Mouse (Mus musculus) lung, embryonic 14.5 days (tissue): ENCODE results near the gene Gm5431. TPM values are rescaled to one million over a fixed set of nuclear protein-coding genes. Genes with fewer than 3 reads are reported as not detected.

Experiments used
- ATAC-seq: fragments of 200-750 bp; cut with Nextera tagmentation; 2 replicates; pipeline ENCODE4 v1.8.0; 2017; ENCODE audit warnings: mild to moderate bottlenecking, moderate TSS enrichment, moderate library complexity; ENCODE audit not compliant: insufficient read depth
- DNase-seq: peaks from one replicate; pipeline ENCODE4 v3.0.0-alpha.2; 2015
- H3K27ac ChIP-seq: fragments of 300-500 bp; sonication (generic); 2 replicates; pipeline ENCODE4 v1.5.1; 2014; ENCODE audit warnings: low read depth, mild to moderate bottlenecking, moderate library complexity
- H3K27me3 ChIP-seq: fragments of 300-500 bp; sonication (generic); 2 replicates; pipeline ENCODE4 v1.6.1; 2014; ENCODE audit warnings: low read length, control low read depth; ENCODE audit not compliant: insufficient read depth
- H3K36me3 ChIP-seq: fragments of 300-500 bp; sonication (generic); 2 replicates; pipeline ENCODE4 v1.6.1; 2014; ENCODE audit warnings: control low read depth; ENCODE audit not compliant: insufficient read depth
- H3K4me1 ChIP-seq: fragments of 300-500 bp; sonication (generic); 2 replicates; pipeline ENCODE4 v1.6.1; 2014; ENCODE audit warnings: antibody characterized with exemption, control low read depth; ENCODE audit not compliant: insufficient read depth
- H3K4me2 ChIP-seq: fragments of 300-500 bp; sonication (generic); 2 replicates; pipeline ENCODE4 v1.6.1; 2014; ENCODE audit warnings: mild to moderate bottlenecking
- H3K4me3 ChIP-seq: fragments of 300-500 bp; sonication (generic); 2 replicates; pipeline ENCODE4 v1.5.1; 2014; ENCODE audit warnings: low read depth, low read length
- H3K9ac ChIP-seq: fragments of 300-500 bp; sonication (generic); 2 replicates; pipeline ENCODE4 v1.6.1; 2014
- H3K9me3 ChIP-seq: fragments of 300-500 bp; sonication (generic); 2 replicates; pipeline ENCODE4 v1.6.1; 2016; ENCODE audit warnings: low read depth, low read length, control low read depth
- CTCF ChIP-seq: IDR thresholded peaks from 2 replicates; pipeline ENCODE4 v1.5.1; 2016; ENCODE audit warnings: antibody characterized with exemption, low read depth
- WGBS: fragments of 180-500 bp; shearing (Covaris S2); extraction: QIAGEN DNeasy Blood & Tissue Kit; methylation state at CpG from one replicate; pipeline ENCODE4 v1.1.7; 2014; 5-methylcytosine and 5-hydroxymethylcytosine counted together
- polyA plus RNA-seq: library from polyadenylated mRNA; unstranded; fragments of >200 nt; fragmentation: Nextera tagmentation; extraction: Ambion mirVana; gene quantifications from 2 replicates; pipeline ENCODE4 v1.2.1, GENCODE M21; 2014

Gm5431 gene
- polyA plus RNA-seq, 1 experiment from 2014 or later, result 0.17 TPM

- no peak for TF ChIP-seq CTCF
- H3K36me3 ChIP-seq, result no peaks in the 10 kb centered on the region
- WGBS, result 29% methylated on average over 7 of the region's 7 CpGs
- ATAC-seq, result no peak
- no peak overlapping the region for H3K27ac ChIP-seq
- peak overlapping the region; percentile 46 for H3K4me3 ChIP-seq
- H3K9ac ChIP-seq, result peak overlapping the region; percentile 29; the same call in 1 of the 2 replicates
- H3K9me3 ChIP-seq, result no peaks in the 10 kb centered on the region
- no peaks in the 10 kb centered on the region for H3K27me3 ChIP-seq
- peak overlapping the region; percentile 73 for H3K4me2 ChIP-seq
- 0 out of 2 replicates have a peak, but pooled peaks cover 10% of the 10 kb centered on the region for H3K4me1 ChIP-seq
- DNase-seq, result peak; percentile 49
These were observed 32.5 kb downstream of the Gm5431 start for GRCm38 (mm10) chr11:48869380-48870110.

- ATAC-seq (no peak), DNase-seq (no peak)
- H3K4me3 ChIP-seq, result no peak overlapping the region
- no peak overlapping the region for H3K4me2 ChIP-seq
- H3K27ac ChIP-seq, result no peak overlapping the region
- H3K9ac ChIP-seq, result no peak overlapping the region
- H3K27me3 ChIP-seq, result no peaks in the 10 kb centered on the region
- H3K9me3 ChIP-seq, result no peaks in the 10 kb centered on the region
- 93% methylated on average over 9 of the region's 9 CpGs for WGBS
- 0 out of 2 replicates have a peak, but pooled peaks cover 6% of the 10 kb centered on the region for H3K4me1 ChIP-seq
- no peaks in the 10 kb centered on the region for H3K36me3 ChIP-seq
- TF ChIP-seq CTCF, result no peak
These were observed 35.5 kb downstream of the Gm5431 start for GRCm38 (mm10) chr11:48866481-48866880.

GRCm38 (mm10) chr11:48863808-48864207 lies 38.2 kb downstream of the Gm5431 start:
- Histone ChIP-seq H3K4me2 (no peak overlapping the region), H3K9ac (no peak overlapping the region), H3K4me3 (no peak overlapping the region), H3K36me3 (no peaks in the 10 kb centered on the region), H3K27ac (no peak overlapping the region), H3K4me1 (no peaks in the 10 kb centered on the region), H3K27me3 (no peaks in the 10 kb centered on the region), H3K9me3 (no peaks in the 10 kb centered on the region)
- ATAC-seq (no peak), DNase-seq (no peak)
- no peak for TF ChIP-seq CTCF
- 80% methylated on average over 3 of the region's 3 CpGs for WGBS

GRCm38 (mm10) chr11:48862784-48863319 lies 39.2 kb downstream of the Gm5431 start:
- ATAC-seq, result no peak
- Histone ChIP-seq H3K4me2 (no peak overlapping the region), H3K27ac (no peak overlapping the region), H3K27me3 (no peaks in the 10 kb centered on the region), H3K4me3 (no peak overlapping the region), H3K9ac (no peak overlapping the region), H3K36me3 (no peaks in the 10 kb centered on the region), H3K9me3 (no peaks in the 10 kb centered on the region), H3K4me1 (no peaks in the 10 kb centered on the region)
- WGBS, result 56% methylated on average over 1 of the region's 1 CpGs
- TF ChIP-seq CTCF, result no peak
- no peak for DNase-seq

GRCm38 (mm10) chr11:48859014-48859413 lies 43.0 kb downstream of the Gm5431 start:
- no peaks in the 10 kb centered on the region for H3K4me1 ChIP-seq
- no peaks in the 10 kb centered on the region for H3K27me3 ChIP-seq
- no peak for ATAC-seq
- peak; percentile 85 for TF ChIP-seq CTCF
- WGBS, result 0% methylated on average over 6 of the region's 6 CpGs
- H3K9ac ChIP-seq, result no peak overlapping the region
- peak overlapping the region; percentile 92 for H3K4me2 ChIP-seq
- H3K27ac ChIP-seq, result no peak overlapping the region
- no peaks in the 10 kb centered on the region for H3K9me3 ChIP-seq
- H3K4me3 ChIP-seq, result peak overlapping the region; percentile 47
- no peaks in the 10 kb centered on the region for H3K36me3 ChIP-seq
- peak; percentile 94 for DNase-seq

- no peaks in the 10 kb centered on the region for H3K27me3 ChIP-seq
- peak; percentile 48 for TF ChIP-seq CTCF
- H3K27ac ChIP-seq, result no peak overlapping the region
- no peaks in the 10 kb centered on the region for H3K9me3 ChIP-seq
- peak overlapping the region; percentile 47 for H3K4me3 ChIP-seq
- ATAC-seq (peak; percentile 67), DNase-seq (peak; percentile 95)
- H3K4me1 ChIP-seq, result no peaks in the 10 kb centered on the region
- under 1% methylated on average over 31 of the region's 31 CpGs for WGBS
- H3K4me2 ChIP-seq, result peak overlapping the region; percentile 92
- H3K36me3 ChIP-seq, result no peaks in the 10 kb centered on the region
- H3K9ac ChIP-seq, result peak overlapping the region; percentile 44
These were observed 48.4 kb downstream of the Gm5431 start for GRCm38 (mm10) chr11:48853474-48854180.
